Mouse (Mus musculus): ENCODE results near the gene Aes.

Aes gene

GRCm38 (mm10) chr10:81568381-81569191 is 9.3 kb downstream of the Aes start:
- peak; percentile 90 for DNase-seq (ENCODE audit: inconsistent age in 2 of 2, low spot score in 1 of 2)

GRCm38 (mm10) chr10:81569507-81570237 is 10.4 kb downstream of the Aes start:
- DNase-seq (ENCODE audit: inconsistent age in 2 of 2, low spot score in 1 of 2) = peak; percentile 47 to 62

GRCm38 (mm10) chr10:81570238-81570800 is 11.0 kb downstream of the Aes start:
- no peak for DNase-seq (ENCODE audit: inconsistent age in 2 of 2, low spot score in 1 of 2)

- DNase-seq (ENCODE audit: inconsistent age in 2 of 2, low spot score in 1 of 2) = peak; percentile 95 to 98
Measured at GRCm38 (mm10) chr10:81570831-81571500, 11.7 kb downstream of the Aes start.

- DNase-seq (ENCODE audit: inconsistent age in 2 of 2, low spot score in 1 of 2) = peak; percentile 99 to 100
Measured at GRCm38 (mm10) chr10:81571501-81571876, 12.2 kb downstream of the Aes start.

- peak; percentile 80 to 92 for DNase-seq (ENCODE audit: inconsistent age in 2 of 2, low spot score in 1 of 2)
Measured at GRCm38 (mm10) chr10:81572133-81572671, 12.9 kb downstream of the Aes start.

- DNase-seq (ENCODE audit: inconsistent age in 2 of 2, low spot score in 1 of 2) = peak; percentile 59 to 77
Measured at GRCm38 (mm10) chr10:81572975-81573374, 13.7 kb downstream of the Aes start.

- DNase-seq (ENCODE audit: inconsistent age in 2 of 2, low spot score in 1 of 2) = peak; percentile 56 to 69
Measured at GRCm38 (mm10) chr10:81574081-81575056, 15.1 kb downstream of the Aes start, which contains the start of gene Tle2. Tle2 (plus strand) TSS chr10:81574561.

- DNase-seq (ENCODE audit: inconsistent age in 2 of 2, low spot score in 1 of 2) = peak; percentile 77 to 84
Measured at GRCm38 (mm10) chr10:81575208-81575631, 15.9 kb downstream of the Aes start.

GRCm38 (mm10) chr10:81575695-81576094 is 16.4 kb downstream of the Aes start:
- DNase-seq (ENCODE audit: inconsistent age in 2 of 2, low spot score in 1 of 2) = peak; percentile 75 to 86

- DNase-seq (ENCODE audit: inconsistent age in 2 of 2, low spot score in 1 of 2) = no peak
Measured at GRCm38 (mm10) chr10:81579967-81580366, 20.7 kb downstream of the Aes start.

- peak in 1 of 2 experiments; percentile 46 for DNase-seq (ENCODE audit: inconsistent age in 2 of 2, low spot score in 1 of 2)
Measured at GRCm38 (mm10) chr10:81580441-81581070, 21.3 kb downstream of the Aes start.

GRCm38 (mm10) chr10:81583347-81583746 is 24.1 kb downstream of the Aes start:
- DNase-seq (ENCODE audit: inconsistent age in 2 of 2, low spot score in 1 of 2) = peak; percentile 43 to 72

GRCm38 (mm10) chr10:81588739-81589138 is 29.5 kb downstream of the Aes start:
- DNase-seq (ENCODE audit: inconsistent age in 2 of 2, low spot score in 1 of 2) = no peak

GRCm38 (mm10) chr10:81591846-81592245 is 32.6 kb downstream of the Aes start:
- DNase-seq (ENCODE audit: inconsistent age in 2 of 2, low spot score in 1 of 2) = no peak

- no peak for DNase-seq (ENCODE audit: inconsistent age in 2 of 2, low spot score in 1 of 2)
Measured at GRCm38 (mm10) chr10:81592631-81593030, 33.3 kb downstream of the Aes start.

- no peak for DNase-seq (ENCODE audit: inconsistent age in 2 of 2, low spot score in 1 of 2)
Measured at GRCm38 (mm10) chr10:81593223-81593622, 33.9 kb downstream of the Aes start.

GRCm38 (mm10) chr10:81593935-81594334 is 34.6 kb downstream of the Aes start:
- no peak for DNase-seq (ENCODE audit: inconsistent age in 2 of 2, low spot score in 1 of 2)

GRCm38 (mm10) chr10:81595599-81595998 is 36.3 kb downstream of the Aes start:
- peak in 1 of 2 experiments; percentile 51 for DNase-seq (ENCODE audit: inconsistent age in 2 of 2, low spot score in 1 of 2)

Measured in adrenal gland, adult (tissue).